Mouse (Mus musculus) kidney, postnatal 25 days (tissue): ENCODE data around the gene Atp6v1d.

Experiments used
- DNase-seq, 2 experiments: peaks; one replicate each; pipeline ENCODE4 v3.0.0; 2021; ENCODE audit warnings: mixed read lengths in 2 of 2

The Atp6v1d gene

DNA sequence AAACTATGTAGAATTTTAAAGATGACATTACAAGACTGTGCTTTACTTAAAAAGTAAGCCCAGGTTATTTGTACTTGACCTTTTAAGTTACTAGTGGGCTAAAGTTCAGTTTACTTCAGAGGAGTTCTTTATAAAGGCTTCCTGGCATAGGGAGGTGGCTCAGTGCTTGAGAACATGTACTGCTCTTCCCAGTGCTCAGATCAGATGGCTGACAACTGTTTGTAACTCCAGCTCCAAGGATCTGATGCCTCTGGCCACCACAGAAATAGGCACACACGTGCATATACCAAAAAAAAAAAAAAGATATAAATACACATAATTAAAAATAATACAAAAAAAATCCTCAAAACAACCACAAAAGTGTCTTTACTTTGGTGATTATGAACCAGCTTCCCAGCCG lies 70.6 kb downstream of the Atp6v1d start:
- no peak for DNase-seq
